Mouse (Mus musculus) intestine, embryonic 16.5 days (tissue): ENCODE measurements around the gene Gca. TPM values are rescaled to one million over a fixed set of nuclear protein-coding genes. Genes with fewer than 3 reads are reported as not detected.
A peak's percentile ranks its signal among the peaks of the same experiment; 100 is the strongest.

ENCODE experiments used
- ATAC-seq: fragments of 200-750 bp; cut with Nextera tagmentation; 2 replicates; pipeline ENCODE4 v1.8.0; 2017; ENCODE audit warnings: moderate TSS enrichment, moderate library complexity
- H3K27ac ChIP-seq: fragments of 300-500 bp; sonication (generic); 2 replicates; pipeline ENCODE4 v1.5.1; 2014; ENCODE audit warnings: mild to moderate bottlenecking, low read length
- H3K27me3 ChIP-seq: fragments of 300-500 bp; sonication (generic); replicated peaks from 2 replicates; pipeline ENCODE4 v1.6.1; 2014; ENCODE audit warnings: low read length, control low read depth, mixed read lengths; ENCODE audit not compliant: control insufficient read depth, insufficient read depth
- H3K36me3 ChIP-seq: fragments of 300-500 bp; sonication (generic); 2 replicates; pipeline ENCODE4 v1.6.1; 2014; ENCODE audit warnings: low read length, control low read depth; ENCODE audit not compliant: control insufficient read depth, insufficient read depth
- H3K4me1 ChIP-seq: fragments of 300-500 bp; sonication (generic); 2 replicates; pipeline ENCODE4 v1.6.1; 2014; ENCODE audit warnings: low read length, control low read depth, mixed read lengths; ENCODE audit not compliant: control insufficient read depth, insufficient read depth
- H3K4me2 ChIP-seq: fragments of 300-500 bp; sonication (generic); 2 replicates; pipeline ENCODE4 v1.6.1; 2014; ENCODE audit warnings: low read depth, low read length, control low read depth
- H3K4me3 ChIP-seq: fragments of 300-500 bp; sonication (generic); 2 replicates; pipeline ENCODE4 v1.5.1; 2014; ENCODE audit warnings: mild to moderate bottlenecking, low read length
- H3K9ac ChIP-seq: fragments of 300-500 bp; sonication (generic); 2 replicates; pipeline ENCODE4 v1.6.1; 2014; ENCODE audit warnings: low read depth, low read length
- H3K9me3 ChIP-seq: fragments of 300-500 bp; sonication (generic); 2 replicates; pipeline ENCODE4 v1.6.1; 2016; ENCODE audit warnings: low read length, control low read depth; ENCODE audit not compliant: control insufficient read depth
- WGBS: fragments of 180-500 bp; shearing (Covaris S2); extraction: QIAGEN DNeasy Blood & Tissue Kit; methylation state at CpG from one replicate; pipeline ENCODE4 v1.1.7; 2014; 5-methylcytosine and 5-hydroxymethylcytosine counted together
- polyA plus RNA-seq: library from polyadenylated mRNA; unstranded; fragments of >200 nt; fragmentation: Nextera tagmentation; extraction: Ambion mirVana; gene quantifications from 2 replicates; pipeline ENCODE4 v1.2.1, GENCODE M21; 2015

Gca gene
- polyA plus RNA-seq: 7.2 and 7.6 TPM in 2 replicates

GRCm38 (mm10) chr2:62664135-62664670, at the start of gene Gca:
Gene Gca, plus strand, starts transcription at chr2:62664285.
- no peaks in the 10 kb centered on the region for H3K4me1 ChIP-seq
- no peaks in the 10 kb centered on the region for H3K36me3 ChIP-seq
- peak within 1 kb of the TSS; percentile 66 for H3K27ac ChIP-seq
- under 1% methylated on average over 43 of the region's 43 CpGs for WGBS
- peak within 1 kb of the TSS; percentile 67 for H3K9ac ChIP-seq
- H3K27me3 ChIP-seq: no peaks in the 10 kb centered on the region
- ATAC-seq: peak; percentile 100
- H3K4me3 ChIP-seq: peak within 1 kb of the TSS; percentile 60
- peak within 1 kb of the TSS; percentile 72 for H3K4me2 ChIP-seq
- H3K9me3 ChIP-seq: no peaks in the 10 kb centered on the region

DNA sequence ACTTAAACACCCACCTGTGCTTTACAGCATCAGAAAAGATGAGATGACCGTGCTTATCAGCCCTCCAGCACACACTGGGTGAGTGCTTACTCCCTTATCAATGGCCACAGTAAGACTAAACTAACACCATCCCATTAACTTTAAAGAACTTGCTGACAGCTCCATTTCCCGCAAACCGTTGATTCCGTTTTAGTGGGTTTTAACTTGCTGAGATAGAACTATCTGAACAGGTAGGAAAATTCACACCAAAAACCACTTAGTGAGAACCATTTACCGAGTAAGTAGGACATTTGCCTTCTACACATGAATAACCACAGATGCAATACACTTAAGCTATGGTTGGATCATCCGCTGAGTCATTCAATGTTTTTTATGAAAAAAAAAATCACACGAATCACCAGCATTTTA, 45.1 kb upstream of the Gca start:
- Histone ChIP-seq H3K9ac (no peak overlapping the region), H3K27me3 (no peaks in the 10 kb centered on the region), H3K27ac (no peak overlapping the region), H3K4me1 (no peaks in the 10 kb centered on the region), H3K4me3 (no peak overlapping the region), H3K9me3 (no peaks in the 10 kb centered on the region), H3K36me3 (no peaks in the 10 kb centered on the region), H3K4me2 (no peak overlapping the region)
- ATAC-seq: peak; percentile 79
- WGBS: 68% methylated on average over 7 of the region's 7 CpGs

DNA sequence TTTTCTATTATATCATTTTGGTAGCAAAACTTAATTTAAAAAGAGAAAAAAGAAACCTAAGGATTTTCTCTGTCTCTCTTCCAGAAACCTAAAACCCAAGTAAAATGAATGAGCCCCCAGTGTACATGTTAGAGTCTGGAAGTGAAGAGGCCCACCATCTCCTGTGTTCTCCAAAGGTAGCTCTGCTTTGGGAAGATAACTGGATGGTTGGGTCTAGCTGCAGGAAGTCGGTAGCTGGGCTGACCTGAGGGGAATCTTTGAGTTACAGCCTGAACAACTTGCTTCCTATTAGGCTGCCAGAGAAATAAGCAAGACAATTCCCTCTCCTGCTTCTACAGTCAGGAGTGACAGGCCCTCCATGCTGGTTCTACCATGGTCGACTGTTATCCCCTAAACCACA, 44.4 kb upstream of the Gca start:
- Histone ChIP-seq H3K27me3 (no peaks in the 10 kb centered on the region), H3K9ac (no peak overlapping the region), H3K36me3 (no peaks in the 10 kb centered on the region), H3K4me1 (no peaks in the 10 kb centered on the region), H3K27ac (no peak overlapping the region), H3K4me3 (no peak overlapping the region), H3K4me2 (no peak overlapping the region), H3K9me3 (no peaks in the 10 kb centered on the region)
- 63% methylated on average over 2 of the region's 2 CpGs for WGBS
- ATAC-seq: no peak

DNA sequence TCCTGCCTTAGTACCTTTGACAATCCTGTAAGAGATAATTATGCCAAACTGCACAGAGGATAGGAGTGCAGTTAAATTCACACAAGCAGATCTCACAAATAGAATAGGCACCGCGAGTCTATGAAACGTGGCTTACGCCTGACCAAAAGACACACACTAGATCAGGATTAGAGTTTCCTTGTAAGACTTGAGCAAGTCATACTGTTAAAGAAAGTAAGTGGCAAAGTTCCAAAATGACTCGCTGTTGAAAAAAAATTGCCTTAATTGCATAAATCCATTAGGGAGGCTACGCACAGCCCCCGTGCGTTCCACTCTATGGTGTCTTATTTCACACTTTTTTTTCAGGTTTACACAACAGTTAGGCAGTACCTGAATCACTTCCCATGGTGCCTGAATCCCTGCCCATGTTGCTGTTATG, 41.1 kb upstream of the Gca start:
- no peak overlapping the region for H3K4me2 ChIP-seq
- H3K9me3 ChIP-seq: no peaks in the 10 kb centered on the region
- WGBS: 77% methylated on average over 8 of the region's 8 CpGs
- ATAC-seq: no peak
- no peak overlapping the region for H3K9ac ChIP-seq
- H3K36me3 ChIP-seq: no peaks in the 10 kb centered on the region
- H3K27me3 ChIP-seq: no peaks in the 10 kb centered on the region
- H3K4me1 ChIP-seq: no peaks in the 10 kb centered on the region
- no peak overlapping the region for H3K4me3 ChIP-seq
- H3K27ac ChIP-seq: no peak overlapping the region

DNA sequence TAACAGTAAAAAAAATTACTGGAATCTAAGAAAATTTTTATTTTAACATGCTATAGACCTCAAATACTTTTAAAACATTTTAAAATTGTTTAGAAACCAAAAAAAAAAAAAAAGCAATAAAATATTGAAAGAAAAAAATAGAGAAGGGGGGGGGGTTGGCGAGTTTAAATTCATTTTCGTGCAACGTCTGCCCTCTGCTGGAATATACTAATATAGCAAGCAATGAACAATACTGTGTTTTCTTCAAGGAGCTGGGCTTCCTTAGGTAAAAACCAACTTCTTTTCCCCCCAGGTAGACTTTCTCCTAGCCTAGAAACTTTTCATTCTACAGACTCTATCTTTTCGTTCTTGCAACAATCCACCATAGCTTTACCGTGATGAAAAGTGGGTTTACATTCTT, 36.4 kb upstream of the Gca start:
- H3K4me3 ChIP-seq: no peak overlapping the region
- no peak overlapping the region for H3K4me2 ChIP-seq
- no peaks in the 10 kb centered on the region for H3K27me3 ChIP-seq
- ATAC-seq: no peak
- H3K9ac ChIP-seq: no peak overlapping the region
- no peaks in the 10 kb centered on the region for H3K9me3 ChIP-seq
- H3K4me1 ChIP-seq: no peaks in the 10 kb centered on the region
- H3K27ac ChIP-seq: no peak overlapping the region
- no peaks in the 10 kb centered on the region for H3K36me3 ChIP-seq
- WGBS: 10% methylated on average over 5 of the region's 5 CpGs

- H3K27ac ChIP-seq: no peak overlapping the region
- H3K9me3 ChIP-seq: no peaks in the 10 kb centered on the region
- no peak overlapping the region for H3K4me3 ChIP-seq
- ATAC-seq: no peak
- H3K4me2 ChIP-seq: no peak overlapping the region
- H3K27me3 ChIP-seq: no peaks in the 10 kb centered on the region
- H3K4me1 ChIP-seq: no peaks in the 10 kb centered on the region
- no peaks in the 10 kb centered on the region for H3K36me3 ChIP-seq
- H3K9ac ChIP-seq: no peak overlapping the region
- WGBS: 79% methylated on average over 5 of the region's 5 CpGs
Measured at GRCm38 (mm10) chr2:62628356-62628755, 35.7 kb upstream of the Gca start.

DNA sequence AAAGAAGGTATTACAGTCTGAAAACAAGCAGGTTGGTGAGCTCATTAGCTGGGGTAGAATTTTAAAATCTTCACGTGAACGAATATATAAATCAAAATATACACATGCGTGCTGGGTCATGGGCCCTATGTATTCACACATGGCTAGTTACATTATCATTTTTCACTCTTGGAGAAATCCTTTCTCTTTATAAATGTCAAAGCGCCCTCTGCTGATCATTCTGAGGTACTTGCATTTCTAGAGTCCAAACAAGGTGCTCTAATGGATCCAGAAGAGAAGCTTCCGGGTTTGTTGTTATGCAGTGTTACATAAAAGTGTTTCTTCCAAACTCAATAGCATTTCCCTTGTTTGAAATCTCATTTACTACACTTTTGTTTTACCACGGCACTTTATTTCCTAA, 33.6 kb upstream of the Gca start:
- H3K4me1 ChIP-seq: no peaks in the 10 kb centered on the region
- no peak overlapping the region for H3K4me3 ChIP-seq
- no peaks in the 10 kb centered on the region for H3K9me3 ChIP-seq
- no peak; the same call in 1 of the 2 replicates for ATAC-seq
- H3K27me3 ChIP-seq: no peaks in the 10 kb centered on the region
- H3K27ac ChIP-seq: no peak overlapping the region
- 27% methylated on average over 6 of the region's 6 CpGs for WGBS
- no peaks in the 10 kb centered on the region for H3K36me3 ChIP-seq
- no peak overlapping the region for H3K4me2 ChIP-seq
- H3K9ac ChIP-seq: no peak overlapping the region

DNA sequence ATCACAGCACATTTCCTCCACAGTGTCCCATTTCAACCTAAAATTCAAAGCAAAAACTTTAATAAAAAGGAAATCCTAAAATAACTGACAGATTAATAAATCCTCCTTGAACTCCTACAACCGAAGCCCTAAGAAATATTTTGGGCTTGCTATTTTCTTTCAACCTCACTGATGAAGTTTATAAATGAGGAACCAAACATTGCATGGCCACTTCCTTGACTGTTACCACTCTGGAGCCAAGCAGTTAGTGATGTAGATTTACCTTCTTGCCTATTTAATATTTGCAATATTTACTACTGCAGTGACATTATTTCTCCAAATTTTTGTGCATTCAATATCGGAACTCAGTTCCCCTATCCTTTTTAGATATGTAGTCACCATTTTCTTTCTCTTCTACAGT, 24.2 kb upstream of the Gca start:
- WGBS: 87% methylated on average over 2 of the region's 2 CpGs
- Histone ChIP-seq H3K36me3 (no peaks in the 10 kb centered on the region), H3K27me3 (no peaks in the 10 kb centered on the region), H3K9ac (no peak overlapping the region), H3K27ac (no peak overlapping the region), H3K9me3 (no peaks in the 10 kb centered on the region), H3K4me2 (no peak overlapping the region), H3K4me1 (peaks cover 4% of the 10 kb centered on the region; the same call in 1 of the 2 replicates), H3K4me3 (no peak overlapping the region)
- no peak for ATAC-seq

DNA sequence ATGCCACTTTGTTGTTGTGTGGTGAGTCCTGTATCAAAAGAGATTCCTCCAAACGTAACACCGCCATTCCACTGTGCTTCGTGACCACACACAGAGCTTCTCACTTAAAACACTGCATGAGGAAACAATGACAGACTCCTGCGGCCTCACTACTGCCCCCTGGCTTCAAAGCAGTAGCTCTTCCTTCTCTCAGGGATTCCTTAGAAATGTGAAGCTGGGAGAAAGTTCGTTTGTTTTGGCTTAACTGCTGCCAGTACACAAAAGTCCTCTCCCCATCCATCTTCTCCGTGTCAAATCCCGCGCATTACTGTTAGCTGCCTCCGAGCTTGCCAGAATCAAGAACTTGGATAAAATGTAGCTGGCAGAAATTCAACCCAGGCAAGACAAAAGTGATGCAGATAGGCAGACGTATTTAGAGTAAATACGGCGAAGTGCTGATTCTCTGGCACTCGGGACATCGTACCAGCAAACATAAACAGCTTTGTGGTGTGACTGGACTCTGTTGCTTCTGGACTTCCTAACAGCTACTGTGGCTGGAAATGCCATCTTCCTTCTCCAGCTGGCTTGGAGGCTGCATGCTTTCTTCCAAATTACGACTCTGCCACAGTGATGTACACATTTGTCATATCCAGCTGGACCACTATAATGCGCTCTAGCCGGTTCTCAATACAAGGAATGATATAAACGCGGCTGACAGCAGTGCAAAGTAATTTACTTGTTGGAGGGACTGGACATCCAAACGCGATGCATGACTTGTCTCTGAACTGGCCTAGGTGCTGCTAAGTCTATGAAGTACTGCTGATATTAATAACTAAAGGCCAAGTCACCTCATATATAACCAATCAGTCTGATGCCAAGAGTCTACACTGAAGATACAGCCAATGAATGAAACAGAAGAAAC, 20.4 kb upstream of the Gca start:
- H3K4me3 ChIP-seq: peak overlapping the region; percentile 24; the same call in 1 of the 2 replicates
- no peak for ATAC-seq
- no peaks in the 10 kb centered on the region for H3K27me3 ChIP-seq
- no peaks in the 10 kb centered on the region for H3K9me3 ChIP-seq
- H3K4me1 ChIP-seq: peaks cover 9% of the 10 kb centered on the region
- H3K27ac ChIP-seq: peak overlapping the region; percentile 33; the same call in 1 of the 2 replicates
- H3K9ac ChIP-seq: no peak overlapping the region
- no peaks in the 10 kb centered on the region for H3K36me3 ChIP-seq
- H3K4me2 ChIP-seq: peak overlapping the region; percentile 35
- WGBS: 36% methylated on average over 21 of the region's 21 CpGs
